Mouse (Mus musculus) gastrocnemius, adult 8-10 months (tissue): Measurements from ENCODE around the gene Mettl21a. TPM values are rescaled to one million over a fixed set of nuclear protein-coding genes. Genes with fewer than 3 reads are reported as not detected.
"Not testable (repeated sequence)": the region's sequence is repeated elsewhere in the genome, so short reads cannot be mapped to it uniquely, and the experiment has no call there.

Source experiments
- DNase-seq, 2 experiments: peaks; one replicate each; pipeline ENCODE4 v3.0.0; 2022; ENCODE audit warnings: low spot score in 2 of 2
- total RNA-seq, 4 experiments: library from RNA; stranded (reverse); gene quantifications; 2 replicates each; pipeline ENCODE4 v1.2.4; 2022

Mettl21a gene
- total RNA-seq, 4 experiments from 2014 or later, result 8.0 to 14.6 (median 10.0) TPM

DNA sequence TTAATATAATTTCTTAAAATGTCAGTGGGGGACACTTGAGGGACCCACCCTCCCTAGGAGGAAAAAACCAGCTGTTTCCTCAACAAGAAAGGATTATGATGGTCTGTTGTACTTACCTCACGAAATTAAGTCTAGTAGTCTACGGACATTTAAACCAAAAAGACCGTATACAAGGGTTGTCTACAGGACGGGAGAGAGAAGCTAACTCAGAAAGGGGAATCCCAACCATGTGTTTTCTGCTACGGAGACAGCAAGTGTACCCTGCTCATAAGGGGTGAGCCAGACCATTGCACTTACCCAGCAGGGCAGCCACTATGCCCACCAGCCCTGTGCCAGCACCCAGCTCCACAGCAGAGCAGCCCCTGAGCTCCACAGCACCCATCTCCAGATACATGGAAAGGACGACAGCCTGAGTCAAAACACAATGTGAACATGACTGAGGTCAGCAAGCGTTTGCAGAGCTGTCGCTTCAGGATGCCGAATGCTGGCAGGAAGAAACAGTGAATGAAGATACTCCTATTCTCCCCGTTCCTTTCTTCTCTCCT is 2.2 kb downstream of the Mettl21a start:
- no peak for DNase-seq

DNA sequence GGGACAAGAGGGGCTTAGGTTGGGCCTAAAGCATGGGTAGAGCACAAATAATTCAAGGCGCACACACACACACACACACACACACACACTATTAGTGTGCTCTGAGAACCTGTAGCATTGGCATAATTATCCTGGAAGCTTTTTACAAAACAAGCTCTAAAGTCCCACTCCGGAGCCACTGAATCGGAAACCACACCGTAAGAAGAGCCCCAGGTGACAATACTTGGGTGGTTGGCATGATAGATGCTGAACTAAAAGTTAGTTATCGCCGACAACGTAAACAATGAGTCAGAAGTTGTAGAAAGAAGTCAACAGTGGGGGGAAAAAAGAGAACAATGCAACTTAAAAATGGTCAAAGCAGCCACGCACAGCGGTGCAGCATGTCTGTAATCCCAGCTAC is 2.7 kb downstream of the Mettl21a start:
- DNase-seq, result no peak

DNA sequence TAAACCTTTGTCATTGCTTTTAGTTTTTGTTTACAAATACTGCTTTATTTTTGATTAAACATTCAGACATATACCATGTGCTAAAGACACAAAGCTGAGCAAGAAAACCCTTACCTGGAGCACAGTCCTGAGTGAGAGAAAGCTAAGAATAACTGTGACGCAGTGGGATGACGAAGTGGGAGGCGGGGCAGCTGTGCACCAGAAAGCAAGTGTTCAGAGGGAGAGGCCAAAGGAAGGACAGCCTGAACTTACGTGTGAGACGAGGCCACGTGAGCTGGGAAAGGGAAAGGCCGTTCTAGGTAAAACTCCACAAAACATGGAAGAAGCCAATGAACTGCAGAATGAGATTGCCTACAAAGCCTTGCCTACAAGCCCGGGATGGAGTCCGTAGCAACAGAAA is 7.1 kb downstream of the Mettl21a start:
- DNase-seq, result no peak

DNA sequence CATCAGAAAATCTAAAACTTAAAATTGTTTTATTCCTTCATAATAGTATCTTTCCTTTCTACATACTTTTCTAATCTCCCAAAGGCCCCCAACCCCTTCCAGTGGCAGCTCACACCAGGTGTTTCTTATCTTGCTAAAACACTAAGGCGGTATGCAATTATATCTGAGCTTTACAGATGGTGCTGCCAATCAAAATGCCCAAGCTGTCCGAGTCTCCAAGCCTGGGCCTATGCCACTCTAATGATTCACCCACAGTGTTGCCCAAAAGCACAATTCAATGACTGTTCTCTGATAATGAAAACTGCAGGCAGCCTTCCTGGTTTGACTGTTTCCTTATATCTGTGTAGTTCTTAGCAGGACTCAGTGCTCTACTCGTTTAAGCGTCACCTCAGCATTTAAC is 7.9 kb downstream of the Mettl21a start:
- DNase-seq, result no peak

DNA sequence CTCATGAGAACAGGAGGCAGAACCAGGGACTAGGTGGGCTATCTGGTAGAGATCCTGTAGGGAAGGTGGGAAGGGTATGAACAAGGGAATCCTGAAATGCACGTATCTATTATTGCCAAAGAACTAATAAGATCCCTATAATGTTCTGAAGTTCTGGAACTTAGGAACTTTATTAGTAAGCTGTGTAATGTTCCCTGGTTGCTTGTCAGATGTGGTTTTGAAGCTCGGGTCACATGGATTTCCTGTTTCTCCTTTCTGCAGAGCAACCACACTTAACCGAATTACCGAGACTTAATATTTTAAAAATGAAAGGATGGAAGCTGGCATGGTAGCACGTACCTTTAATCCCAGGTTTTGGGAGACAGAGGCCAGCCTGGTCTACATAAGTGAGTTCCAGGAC is 13.7 kb downstream of the Mettl21a start:
- DNase-seq, result no peak

DNA sequence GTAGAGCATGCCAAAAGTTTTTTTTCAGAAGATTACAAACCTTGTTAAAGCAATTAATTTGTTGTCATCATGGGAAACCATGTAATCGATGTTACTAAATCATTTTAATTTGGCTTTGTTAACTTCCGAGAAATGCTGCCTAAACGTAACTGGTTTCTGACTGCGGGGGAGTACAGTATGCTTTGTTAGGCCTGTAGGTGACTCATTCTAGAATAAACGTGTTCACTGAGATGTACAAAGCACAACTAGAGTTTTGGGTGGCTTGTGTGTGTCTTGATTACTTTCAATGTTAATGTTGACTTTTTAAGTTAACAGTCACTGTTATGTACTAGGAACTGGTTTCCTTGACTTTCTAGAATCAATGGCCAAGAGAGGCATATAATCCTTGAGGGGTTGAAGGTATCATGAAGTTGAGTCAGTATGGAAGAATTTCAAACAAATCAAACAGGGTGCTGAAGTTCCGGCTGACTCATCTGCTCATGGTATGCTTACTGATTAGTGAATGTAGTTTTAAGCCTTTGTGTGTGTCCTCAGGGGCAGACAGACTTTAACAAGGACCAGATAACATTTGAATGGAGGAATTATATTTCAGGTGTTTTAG is 15.7 kb downstream of the Mettl21a start:
- no peak for DNase-seq

DNA sequence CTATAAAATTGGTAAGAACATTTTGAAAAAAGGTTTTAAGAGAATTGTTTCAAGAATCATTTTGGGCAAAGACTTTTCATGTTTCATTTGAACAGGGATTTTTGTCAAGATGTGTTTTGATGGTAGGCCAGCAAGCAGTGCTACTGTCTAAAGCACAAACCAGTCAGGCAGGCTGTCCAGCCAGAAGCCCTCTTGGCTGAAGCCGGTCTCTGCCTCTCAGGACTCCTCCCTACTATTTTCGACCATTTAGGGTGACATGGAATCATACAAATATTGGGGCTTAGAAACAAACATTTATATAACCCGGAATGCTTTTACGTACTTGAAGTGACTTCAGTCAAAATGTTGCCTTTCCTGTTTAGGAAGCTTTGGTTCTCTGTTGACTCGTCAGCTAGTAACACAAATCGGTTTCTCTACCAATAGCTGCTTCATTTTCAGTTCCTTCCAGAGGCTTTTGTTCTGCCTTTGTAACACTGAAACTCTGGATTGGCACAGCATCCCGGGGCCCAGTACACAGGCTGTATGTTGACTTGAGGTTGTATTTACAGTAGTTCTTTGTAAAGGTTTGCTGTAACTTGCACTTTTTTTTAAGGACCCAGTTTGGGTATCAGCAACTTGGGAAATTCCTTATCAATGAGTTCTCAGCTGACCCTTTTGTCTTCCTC is 16.5 kb downstream of the Mettl21a start:
- DNase-seq, result no peak

DNA sequence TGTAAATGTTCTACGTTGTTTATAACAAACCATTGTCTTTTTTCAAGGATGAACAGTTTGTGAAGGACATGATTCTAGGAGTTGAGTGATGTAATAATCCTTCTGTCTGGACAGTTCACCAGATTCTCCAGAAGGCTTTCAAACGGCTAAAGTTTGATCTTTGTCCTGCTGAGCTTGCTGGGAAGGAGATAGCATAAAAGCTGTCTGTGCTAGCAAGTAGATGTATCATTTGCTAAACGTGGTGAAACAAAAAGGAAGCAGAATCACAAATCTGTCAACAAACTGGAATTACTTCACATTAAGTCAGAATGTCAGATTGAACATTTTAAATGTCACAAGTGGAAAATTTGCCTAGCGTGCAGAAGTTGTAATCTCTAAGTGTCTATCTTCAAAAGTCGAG is 18.1 kb downstream of the Mettl21a start:
- DNase-seq, result no peak

DNA sequence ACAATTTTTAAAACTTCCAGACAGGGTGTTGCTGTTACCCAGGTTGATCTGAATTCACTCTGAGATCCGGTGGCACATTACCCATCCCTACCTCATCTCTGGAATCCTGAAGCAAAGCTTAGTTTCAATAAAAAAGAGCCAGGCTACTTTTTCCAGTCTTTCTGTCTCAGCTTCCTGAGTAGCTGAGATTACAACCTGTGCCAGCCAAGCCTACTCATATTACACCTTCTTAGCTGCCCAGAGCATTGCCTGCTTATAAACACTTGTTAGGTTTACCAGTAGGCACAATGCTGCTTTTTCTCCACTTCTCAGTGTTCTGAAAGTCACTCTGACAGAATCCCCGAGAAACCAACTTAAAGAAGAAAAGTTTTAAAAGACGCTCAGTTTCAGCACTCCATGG is 38.2 kb downstream of the Mettl21a start:
- no peak for DNase-seq

DNA sequence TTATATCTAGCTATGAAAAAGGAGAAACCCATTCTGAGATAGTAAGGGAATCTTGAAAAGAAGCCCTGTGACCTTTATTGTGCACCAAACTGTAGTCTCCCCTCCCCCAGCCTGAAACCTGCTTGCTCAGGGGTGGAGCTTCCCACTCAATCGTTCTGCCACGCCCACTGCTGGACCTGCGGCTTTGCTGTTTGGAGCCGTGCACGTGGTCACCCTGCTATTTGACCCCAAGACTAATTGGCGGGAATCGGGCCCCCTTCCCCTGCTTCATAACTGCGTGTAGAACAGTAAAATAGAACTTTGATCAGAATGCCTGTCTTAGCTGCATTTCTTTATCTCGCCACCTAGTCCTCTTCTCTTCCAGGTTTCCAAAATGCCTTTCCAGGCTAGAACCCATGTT is 39.1 kb downstream of the Mettl21a start:
- DNase-seq, result not testable (repeated sequence)

DNA sequence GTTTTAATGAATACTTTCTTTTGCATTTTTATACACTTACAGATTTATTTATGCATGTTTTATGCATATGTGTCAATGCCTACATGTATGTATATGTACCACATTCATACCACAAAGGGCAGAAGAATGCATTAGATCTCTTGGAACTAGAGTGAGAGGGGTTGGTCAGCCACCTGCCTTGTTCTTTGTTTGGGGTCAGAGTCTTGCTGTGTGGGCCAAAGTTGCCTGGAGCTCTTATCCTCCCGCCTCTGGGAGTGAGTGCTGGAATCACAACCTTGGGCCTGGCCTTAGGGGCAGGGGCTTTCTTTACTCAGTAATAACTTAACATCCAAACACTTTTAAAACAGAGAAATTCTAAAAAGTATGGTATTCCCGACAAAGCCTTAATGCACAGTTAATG is 40.3 kb downstream of the Mettl21a start:
- DNase-seq, result no peak

DNA sequence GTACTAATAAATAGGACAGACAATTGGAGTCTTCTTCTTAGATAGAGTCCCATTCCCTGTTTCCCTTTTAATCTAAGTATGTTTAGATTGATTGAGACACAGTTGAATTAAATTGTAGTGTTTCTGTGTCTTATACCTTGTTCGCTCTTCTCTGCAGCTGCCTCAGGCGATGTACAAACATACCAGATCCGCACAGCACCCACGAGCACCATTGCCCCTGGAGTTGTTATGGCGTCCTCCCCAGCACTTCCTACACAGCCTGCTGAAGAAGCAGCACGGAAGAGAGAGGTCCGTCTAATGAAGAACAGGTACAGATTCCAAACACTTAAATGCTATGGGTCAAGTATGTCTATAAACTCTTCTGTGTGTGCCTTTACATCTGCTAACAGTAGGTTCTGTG is 41.0 kb downstream of the Mettl21a start:
- DNase-seq, result no peak

DNA sequence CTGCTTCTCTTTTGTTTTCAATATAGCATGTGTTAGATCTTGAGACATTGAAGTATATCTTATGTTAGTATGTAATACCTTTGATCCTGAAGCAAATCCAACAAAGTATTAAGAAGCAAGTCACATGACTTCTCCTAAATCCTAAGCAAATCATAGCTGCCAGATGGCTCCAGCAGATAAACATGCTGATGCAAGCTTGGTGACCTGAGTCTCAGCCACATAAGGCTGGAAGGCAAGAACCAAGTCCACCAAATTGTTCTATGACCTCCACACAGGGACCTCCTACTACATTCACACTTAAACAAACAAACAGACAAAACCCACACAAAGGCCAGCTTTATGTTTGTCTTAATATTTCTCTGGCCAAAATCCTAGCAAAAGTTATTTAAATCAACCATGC is 48.8 kb downstream of the Mettl21a start:
- no peak for DNase-seq

DNA sequence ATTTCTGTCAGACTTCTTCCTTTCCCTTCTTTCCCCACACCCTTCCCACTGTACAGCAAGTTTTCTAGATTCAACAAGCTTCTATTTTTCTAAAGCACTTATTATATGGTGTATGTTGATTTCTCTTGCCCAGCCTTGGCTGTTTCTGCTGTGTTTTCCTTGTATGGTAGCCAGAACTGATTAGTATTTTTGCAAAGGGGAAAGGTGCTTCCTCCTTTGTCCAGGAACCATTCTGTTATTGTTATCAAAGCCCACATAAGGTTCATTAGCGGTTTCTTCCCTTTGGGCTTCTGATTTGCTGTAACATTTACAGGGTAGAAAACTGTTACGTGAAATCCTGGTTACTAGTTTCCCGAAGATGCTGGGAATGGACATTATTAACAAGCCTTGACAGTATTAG is 56.9 kb downstream of the Mettl21a start:
- no peak for DNase-seq

Other genes starting within 250 kb of the Mettl21a start
- gene Creb1, start 84.6 kb downstream of the Mettl21a start, total RNA-seq, result 10 to 100 TPM; 15.1 to 19.7 (median 17.5) TPM
- 10 to 100 TPM; 17.3 to 28.6 (median 22.4) TPM for gene Ccnyl1, start 73.2 kb upstream of the Mettl21a start, total RNA-seq
- gene Fzd5, start 120.5 kb upstream of the Mettl21a start, total RNA-seq, result 1 to 10 TPM; 1.2 to 2.0 (median 1.8) TPM